Mouse (Mus musculus) erythroblast, embryonic 14.5 days (primary cell): ENCODE results near the gene Gid4. TPM values are rescaled to one million over a fixed set of nuclear protein-coding genes. Genes with fewer than 3 reads are reported as not detected.
A peak's percentile ranks its signal among the peaks of the same experiment; 100 is the strongest.

Source experiments
- H3K27me3 ChIP-seq: 2 replicates; pipeline ENCODE4 v1.6.1; 2012; ENCODE audit warnings: inconsistent platforms; ENCODE audit not compliant: control insufficient read depth
- H3K36me3 ChIP-seq: 2 replicates; pipeline ENCODE4 v1.6.1; 2012; ENCODE audit warnings: mild to moderate bottlenecking, inconsistent platforms; ENCODE audit not compliant: control insufficient read depth
- H3K4me1 ChIP-seq: 2 replicates; pipeline ENCODE4 v1.6.1; 2012; ENCODE audit warnings: inconsistent platforms; ENCODE audit not compliant: control insufficient read depth
- H3K4me3 ChIP-seq: replicated peaks from 2 replicates; pipeline ENCODE3; 2012; ENCODE audit warnings: moderate library complexity, mild to moderate bottlenecking, inconsistent platforms
- H3K9me3 ChIP-seq: 2 replicates; pipeline ENCODE4 v1.6.1; 2012; ENCODE audit warnings: low read length, inconsistent platforms, mixed read lengths; ENCODE audit not compliant: control insufficient read depth
- GATA1 ChIP-seq: IDR thresholded peaks from 2 replicates; pipeline ENCODE4 v1.6.1; 2012; ENCODE audit warnings: low read length, inconsistent platforms, mixed read lengths
- TAL1 ChIP-seq: IDR thresholded peaks from 3 replicates; pipeline ENCODE4 v1.6.1; 2012; ENCODE audit warnings: low read length, inconsistent platforms, mixed read lengths
- polyA plus RNA-seq: library from polyadenylated mRNA; stranded (reverse); fragments of >175 nt; gene quantifications from 2 replicates; pipeline ENCODE4 v1.2.3, GENCODE M21; 2012

Gid4 gene
- 1.2 and 2.1 TPM in 2 replicates for polyA plus RNA-seq

- Histone ChIP-seq H3K36me3 (peaks cover 24% of the 10 kb centered on the region), H3K27me3 (no peaks in the 10 kb centered on the region), H3K4me1 (peaks cover 52% of the 10 kb centered on the region), H3K4me3 (peak within 1 kb of the TSS; percentile 97), H3K9me3 (no peaks in the 10 kb centered on the region)
- TF ChIP-seq GATA1 (no peak), TAL1 (no peak)
These were observed at the start of gene Gid4 for GRCm38 (mm10) chr11:60416963-60417716. TSS of gene Gid4 (plus strand) at chr11:60417145.

DNA sequence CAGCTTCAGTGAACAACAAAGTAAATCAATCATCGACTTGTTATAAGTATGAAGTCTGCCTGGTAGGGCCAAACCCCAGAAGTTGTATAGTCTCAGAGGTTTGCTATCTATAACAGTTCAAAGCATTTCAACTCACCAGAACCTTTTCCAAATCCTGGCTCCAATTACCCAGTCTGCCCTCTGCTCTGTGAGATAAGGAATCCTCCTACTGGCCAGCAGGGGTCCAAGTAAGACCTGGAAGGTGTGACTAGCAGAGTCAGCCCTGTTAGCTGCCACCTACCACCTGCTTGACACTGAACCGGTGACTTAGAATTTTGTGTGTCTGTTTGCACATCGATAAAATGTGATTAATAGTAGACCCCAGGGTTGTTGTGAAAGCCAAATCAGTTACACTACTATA, 49.7 kb upstream of the Gid4 start:
- Histone ChIP-seq H3K27me3 (peaks cover 7% of the 10 kb centered on the region; the same call in 1 of the 2 replicates), H3K4me3 (no peak overlapping the region), H3K36me3 (no peaks in the 10 kb centered on the region), H3K4me1 (no peaks in the 10 kb centered on the region), H3K9me3 (no peaks in the 10 kb centered on the region)
- no peak for TF ChIP-seq GATA1
- no peak for TF ChIP-seq TAL1

DNA sequence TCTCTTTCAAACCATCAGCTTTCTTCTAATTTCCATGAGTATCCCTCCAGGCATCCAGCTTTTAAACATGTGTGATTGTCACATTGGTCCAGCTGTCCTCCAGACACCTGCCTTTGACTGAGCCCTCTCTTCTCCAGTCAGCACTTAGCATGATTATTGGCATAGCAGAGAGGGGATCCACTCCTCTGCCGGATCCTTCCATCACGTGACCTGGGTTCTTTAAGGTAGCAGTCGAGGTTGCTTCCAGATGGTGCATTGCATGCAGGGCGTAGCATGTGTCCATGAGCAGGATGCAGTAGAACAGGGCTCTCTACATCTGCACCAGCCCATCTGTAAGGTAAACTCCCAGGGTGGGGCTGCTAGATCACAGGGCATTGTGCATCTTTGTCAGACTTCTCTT, 48.0 kb upstream of the Gid4 start:
- Histone ChIP-seq H3K4me3 (no peak overlapping the region), H3K9me3 (no peaks in the 10 kb centered on the region), H3K36me3 (no peaks in the 10 kb centered on the region), H3K27me3 (peaks cover 7% of the 10 kb centered on the region; the same call in 1 of the 2 replicates), H3K4me1 (no peaks in the 10 kb centered on the region)
- TF ChIP-seq GATA1 (no peak), TAL1 (no peak)

GRCm38 (mm10) chr11:60369448-60369847, 47.5 kb upstream of the Gid4 start:
- H3K4me1 ChIP-seq: no peaks in the 10 kb centered on the region
- no peak overlapping the region for H3K4me3 ChIP-seq
- H3K36me3 ChIP-seq: no peaks in the 10 kb centered on the region
- H3K27me3 ChIP-seq: peaks cover 7% of the 10 kb centered on the region; the same call in 1 of the 2 replicates
- no peaks in the 10 kb centered on the region for H3K9me3 ChIP-seq
- no peak for TF ChIP-seq TAL1
- TF ChIP-seq GATA1: no peak

- no peak overlapping the region for H3K4me3 ChIP-seq
- peaks cover 7% of the 10 kb centered on the region; the same call in 1 of the 2 replicates for H3K27me3 ChIP-seq
- H3K36me3 ChIP-seq: no peaks in the 10 kb centered on the region
- TF ChIP-seq GATA1: no peak
- H3K9me3 ChIP-seq: no peaks in the 10 kb centered on the region
- H3K4me1 ChIP-seq: no peaks in the 10 kb centered on the region
These were observed 46.5 kb upstream of the Gid4 start for GRCm38 (mm10) chr11:60370431-60370830.

DNA sequence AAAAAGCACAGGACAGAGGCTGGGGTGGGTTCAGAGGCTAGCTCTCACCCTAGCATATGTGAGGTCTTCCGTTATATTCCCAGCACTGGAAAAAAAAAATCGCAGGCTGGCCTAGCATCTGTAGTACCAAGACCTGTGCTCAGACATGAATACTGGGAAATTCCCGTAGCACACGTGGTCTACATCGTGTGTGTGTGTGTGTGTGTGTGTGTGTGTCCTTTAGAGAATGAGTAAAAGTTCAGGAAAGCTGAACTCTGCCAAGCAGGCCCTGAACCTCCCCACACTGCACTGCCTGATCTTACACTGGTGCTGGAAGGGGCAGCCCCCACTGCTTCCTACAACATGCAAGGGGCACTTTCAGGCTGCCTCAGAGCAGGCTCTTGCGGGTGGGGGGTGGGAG, 42.5 kb upstream of the Gid4 start:
- Histone ChIP-seq H3K36me3 (no peaks in the 10 kb centered on the region), H3K4me3 (no peak overlapping the region), H3K27me3 (no peaks in the 10 kb centered on the region), H3K9me3 (no peaks in the 10 kb centered on the region), H3K4me1 (no peaks in the 10 kb centered on the region)
- TF ChIP-seq GATA1 (no peak), TAL1 (no peak)

DNA sequence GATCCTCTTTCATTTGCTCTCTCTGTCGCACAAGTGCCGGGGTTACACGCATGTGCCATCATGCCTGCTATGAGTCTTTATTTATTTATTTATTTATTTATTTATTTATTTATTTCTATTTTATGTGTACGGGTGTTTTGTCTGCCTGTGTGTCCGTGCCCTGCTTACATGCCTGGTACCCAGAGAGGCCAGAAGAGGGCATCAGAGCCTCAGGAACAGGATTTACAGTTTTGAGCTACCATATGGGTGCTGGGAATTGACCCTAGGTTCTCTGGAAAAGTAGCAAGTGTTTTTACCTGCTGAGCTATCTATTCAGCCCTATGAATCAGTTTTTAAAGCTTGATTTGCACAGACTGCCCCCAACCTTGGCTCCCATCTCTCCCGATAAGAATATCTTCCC, 33.4 kb upstream of the Gid4 start:
- TF ChIP-seq TAL1 (no peak), GATA1 (no peak)
- Histone ChIP-seq H3K4me1 (no peaks in the 10 kb centered on the region), H3K4me3 (no peak overlapping the region), H3K27me3 (peaks cover 26% of the 10 kb centered on the region), H3K36me3 (no peaks in the 10 kb centered on the region), H3K9me3 (no peaks in the 10 kb centered on the region)

- H3K27me3 ChIP-seq: peaks cover 26% of the 10 kb centered on the region
- no peaks in the 10 kb centered on the region for H3K9me3 ChIP-seq
- no peaks in the 10 kb centered on the region for H3K36me3 ChIP-seq
- no peaks in the 10 kb centered on the region for H3K4me1 ChIP-seq
- no peak for TF ChIP-seq GATA1
- TF ChIP-seq TAL1: no peak
- H3K4me3 ChIP-seq: no peak overlapping the region
These were observed 32.1 kb upstream of the Gid4 start for GRCm38 (mm10) chr11:60384762-60385421.

DNA sequence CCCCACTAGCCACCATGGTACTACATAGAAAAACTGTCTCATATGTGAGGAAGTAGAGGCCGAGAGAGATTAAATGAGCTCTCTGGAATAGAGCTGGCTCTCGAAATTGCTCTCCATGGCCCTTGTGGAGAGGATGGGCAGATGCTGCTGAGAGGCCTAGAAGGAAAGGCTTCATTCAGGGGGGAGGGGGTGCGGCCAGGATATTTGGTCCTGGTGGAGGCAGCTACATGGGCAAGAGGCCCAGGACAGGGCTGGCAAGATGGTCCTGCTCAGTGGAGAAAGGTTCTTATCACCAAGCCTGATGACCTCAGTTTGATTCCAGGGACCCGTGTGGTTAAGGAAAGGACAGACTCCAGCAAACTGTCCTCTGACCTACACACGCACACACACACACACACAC, 31.0 kb upstream of the Gid4 start:
- H3K4me3 ChIP-seq: no peak overlapping the region
- peaks cover 26% of the 10 kb centered on the region for H3K27me3 ChIP-seq
- no peaks in the 10 kb centered on the region for H3K9me3 ChIP-seq
- H3K4me1 ChIP-seq: no peaks in the 10 kb centered on the region
- TF ChIP-seq GATA1 (no peak), TAL1 (no peak)
- H3K36me3 ChIP-seq: no peaks in the 10 kb centered on the region
